Comparison of ENCODE assay signal across 25 mouse cellular contexts in the genomic region with DNA sequence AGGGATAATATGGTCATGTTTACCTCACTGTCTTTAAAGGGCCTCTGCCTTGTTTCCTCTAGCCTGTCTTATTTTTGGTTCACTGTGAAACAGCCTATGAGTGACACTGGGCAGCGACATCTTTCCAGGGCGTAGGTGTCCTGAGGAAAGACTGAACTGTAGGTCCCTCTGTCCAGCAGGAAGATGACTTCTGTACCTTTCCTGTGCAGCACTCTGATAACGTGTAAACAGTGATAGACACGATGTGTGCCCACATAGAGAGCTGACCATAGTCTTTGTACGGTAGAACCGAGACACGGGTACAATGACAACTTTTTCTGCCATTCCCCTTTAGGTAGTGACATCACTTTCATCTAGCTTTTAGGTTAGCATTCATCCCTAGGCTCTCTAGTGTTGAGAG.
A peak's percentile ranks its signal among the peaks of the same experiment; 100 is the strongest.
DNase-seq lines count a peak whose midpoint lies in the region; ATAC-seq and TF ChIP-seq lines count a peak whose summit lies in the region.
"Had no signal": no experiment of that assay in that cellular context is flagged by ENCODE, and none has a peak within 500 bp of the region (broad histone marks: within the 10 kb centered on the region; RNA-seq: fewer than 3 reads in every experiment).

No protein-coding gene starts in this region.

- intact Hi-C loops in gastrocnemius, adult 2 months (cut with DNase I): no loop called here
- intact Hi-C loops in gastrocnemius, postnatal 36 days (cut with DNase I): no loop called here
- intact Hi-C loops in heart, adult 2 months (cut with DNase I): loop anchor here (2.0 to 10.0 kb wide), 2 partner anchors 253 to 289 kb away; no protein-coding TSS in a partner anchor
- intact Hi-C loops in heart, postnatal 25 days (cut with DNase I): loop anchor here (10.0 kb wide), 1 partner anchor 229 kb away; no protein-coding TSS in a partner anchor

- no peak for DNase-seq in gastrocnemius, adult 2 months
- DNase-seq in gastrocnemius, postnatal 36 days: no peak
- no peak for DNase-seq in heart, adult 2 months
- no peak for DNase-seq in heart, postnatal 25 days (ENCODE audit: low spot score)
- no peak for DNase-seq in limb, embryonic 10.5 days (ENCODE audit: low spot score)
- DNase-seq: adrenal gland, adult 8-10 months; adrenal gland, postnatal 14 days; adrenal gland, postnatal 36 days; B cell, adult 2 months; cerebellum, adult 11 months; cerebellum, adult 18-20 months; cerebellum, adult 9-10 months; cerebellum, postnatal 10 days; cerebellum, postnatal 25 days; forebrain, postnatal 0 days had no signal

- H3K79me2 ChIP-seq in heart, adult 2 months (replicated peaks; ENCODE audit: control insufficient read depth, insufficient read depth, low read length): no peaks in the 10 kb centered on the region

- H3K27me3 ChIP-seq in heart, adult 2 months (ENCODE audit: control insufficient read depth, insufficient read depth, low read length): no peaks in the 10 kb centered on the region
- no peaks in the 10 kb centered on the region for H3K27me3 ChIP-seq in limb, embryonic 12.5 days
- no peaks in the 10 kb centered on the region for H3K27me3 ChIP-seq in limb, embryonic 10.5 days (ENCODE audit: low read depth, poor library complexity, severe bottlenecking)
- H3K27me3 ChIP-seq: CH12.LX; embryonic facial prominence, embryonic 12.5 days; forebrain, embryonic 13.5 days; Patski had no signal

- WGBS in heart, adult 2 months: 52% methylated on average over 7 of the region's 7 CpGs
- 90% methylated on average over 7 of the region's 7 CpGs for WGBS in limb, embryonic 12.5 days
- WGBS in limb, embryonic 10.5 days: 91% methylated on average over 7 of the region's 7 CpGs

- H3K27ac ChIP-seq in gastrocnemius, adult 2 months: peak overlapping the region; percentile 75
- peak overlapping the region; percentile 62 for H3K27ac ChIP-seq in heart, adult 2 months
- 0 out of 2 replicates have a peak overlapping the region, but pooled peaks have one; percentile 12 for H3K27ac ChIP-seq in limb, embryonic 12.5 days
- no peak overlapping the region for H3K27ac ChIP-seq in limb, embryonic 10.5 days
- H3K27ac ChIP-seq: embryonic facial prominence, embryonic 10.5 days; embryonic facial prominence, embryonic 12.5 days; forebrain, embryonic 13.5 days; forebrain, embryonic 15.5 days had no signal

- no peak overlapping the region for H3K9ac ChIP-seq in heart, adult 2 months (ENCODE audit: low read depth, low read length)
- no peak overlapping the region for H3K9ac ChIP-seq in limb, embryonic 12.5 days (replicated peaks)
- H3K9ac ChIP-seq: embryonic facial prominence, embryonic 12.5 days; forebrain, embryonic 13.5 days; forebrain, embryonic 15.5 days; forebrain, postnatal 0 days had no signal

- H3K9me3 ChIP-seq in limb, embryonic 12.5 days: no peaks in the 10 kb centered on the region
- no peaks in the 10 kb centered on the region for H3K9me3 ChIP-seq in limb, embryonic 10.5 days (replicated peaks)
- H3K9me3 ChIP-seq: embryonic facial prominence, embryonic 10.5 days; embryonic facial prominence, embryonic 12.5 days; forebrain, embryonic 13.5 days; forebrain, embryonic 15.5 days; G1E had no signal

- no peak for TF ChIP-seq CTCF in gastrocnemius, adult 2 months (IDR thresholded peaks at IDR 0.05)
- no peak for TF ChIP-seq CTCF in heart, adult 2 months (IDR thresholded peaks at IDR 0.05)

- ATAC-seq in limb, embryonic 12.5 days (ENCODE audit: insufficient number of reproducible peaks, insufficient read depth, low FRiP score, low TSS enrichment, low read depth): no peak
- ATAC-seq: activated CD4-positive, CD25-positive, alpha-beta regulatory T cell, adult 4 months; CD4-positive, CD25-positive, alpha-beta regulatory T cell, adult 4 months; forebrain, embryonic 13.5 days; forebrain, embryonic 15.5 days; forebrain, postnatal 0 days; Patski had no signal

- peaks cover 12% of the 10 kb centered on the region for H3K4me1 ChIP-seq in heart, adult 2 months (ENCODE audit: control insufficient read depth, insufficient read depth, low read length)
- H3K4me1 ChIP-seq in limb, embryonic 12.5 days (replicated peaks): peaks cover 41% of the 10 kb centered on the region
- peaks cover 22% of the 10 kb centered on the region for H3K4me1 ChIP-seq in limb, embryonic 10.5 days

- H3K36me3 ChIP-seq in heart, adult 2 months (ENCODE audit: control insufficient read depth, insufficient read depth, low read length): peaks cover 15% of the 10 kb centered on the region
- peaks cover 6% of the 10 kb centered on the region; the same call in 1 of the 2 replicates for H3K36me3 ChIP-seq in limb, embryonic 12.5 days
- no peaks in the 10 kb centered on the region for H3K36me3 ChIP-seq in limb, embryonic 10.5 days
- H3K36me3 ChIP-seq: embryonic facial prominence, embryonic 10.5 days; embryonic facial prominence, embryonic 12.5 days; forebrain, embryonic 15.5 days; G1E had no signal

- no peak for TF ChIP-seq EP300 in heart, adult 2 months (IDR thresholded peaks at IDR 0.05; ENCODE audit: insufficient read depth, low read depth, low read length)

- no peak overlapping the region for H3K4me3 ChIP-seq in gastrocnemius, adult 2 months
- no peak overlapping the region for H3K4me3 ChIP-seq in heart, adult 2 months
- H3K4me3 ChIP-seq in limb, embryonic 12.5 days (replicated peaks): no peak overlapping the region
- no peak overlapping the region for H3K4me3 ChIP-seq in limb, embryonic 10.5 days
- H3K4me3 ChIP-seq: embryonic facial prominence, embryonic 10.5 days; embryonic facial prominence, embryonic 12.5 days; forebrain, embryonic 13.5 days; forebrain, embryonic 15.5 days had no signal

- TF ChIP-seq POLR2A in heart, adult 2 months (IDR thresholded peaks at IDR 0.05; ENCODE audit: insufficient read depth, low read depth, low read length): no peak

- no peak overlapping the region for H3K4me2 ChIP-seq in limb, embryonic 12.5 days
- H3K4me2 ChIP-seq: embryonic facial prominence, embryonic 12.5 days; forebrain, embryonic 13.5 days; forebrain, embryonic 15.5 days had no signal

Comparison
In these comparisons a context has a peak if more than half of its experiments do, and no peak if none do; other contexts are left out.
1. intact Hi-C loops: an anchor here in heart, adult 2 months (2.0 to 10.0 kb wide) and heart, postnatal 25 days (10.0 kb wide); none called in gastrocnemius, adult 2 months and gastrocnemius, postnatal 36 days.